Mouse (Mus musculus) cerebellum, adult (tissue): Measurements from ENCODE around the gene Nudt13.

ENCODE experiments used
- ATAC-seq: cut with Nextera tagmentation; 2 replicates; pipeline ENCODE4 v1.9.2; 2017; ENCODE audit warnings: mild to moderate bottlenecking, moderate library complexity, mixed read lengths; ENCODE audit not compliant: insufficient number of reproducible peaks, low FRiP score, low TSS enrichment

Gene Nudt13

GRCm38 (mm10) chr14:20331316-20331715, 36.8 kb downstream of the Nudt13 start:
- no peak for ATAC-seq

DNA sequence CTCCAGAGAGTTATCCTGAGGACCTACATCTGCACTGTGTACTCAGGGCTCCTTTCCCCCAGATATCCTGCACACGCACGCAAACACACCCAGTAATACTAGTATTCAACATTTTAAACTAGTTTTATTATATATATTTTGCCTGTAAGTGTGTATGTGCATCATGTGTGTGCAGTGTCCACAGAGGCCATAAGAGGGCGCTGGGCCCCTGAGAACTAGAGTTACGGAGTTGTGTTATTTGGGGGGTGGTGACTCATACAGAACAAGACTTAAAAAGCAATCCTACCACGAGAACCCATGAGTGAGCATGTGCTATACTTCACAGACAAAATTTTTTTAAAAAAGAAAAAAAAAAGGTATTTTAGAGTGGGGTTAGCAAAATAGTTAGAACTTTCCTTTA, 44.9 kb downstream of the Nudt13 start:
- no peak for ATAC-seq

DNA sequence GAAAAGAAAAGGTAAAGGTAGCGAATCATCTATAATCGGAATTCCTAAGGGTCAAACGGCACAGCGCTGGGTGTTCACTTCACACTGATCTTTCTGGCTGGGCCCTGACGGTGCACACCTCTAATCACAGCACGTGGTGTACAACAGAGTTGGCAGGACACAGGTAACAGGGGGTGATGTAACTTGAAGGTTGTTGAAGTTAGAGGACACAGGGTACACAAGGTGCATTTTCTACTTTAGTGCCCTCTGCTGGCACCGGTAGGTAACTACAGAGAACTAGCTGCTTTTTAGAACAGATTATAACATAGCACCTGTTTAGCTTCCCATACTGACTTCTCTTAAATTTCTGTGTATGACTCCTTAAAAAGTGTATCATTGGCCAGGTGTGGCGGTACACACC, 45.7 kb downstream of the Nudt13 start:
- no peak for ATAC-seq

DNA sequence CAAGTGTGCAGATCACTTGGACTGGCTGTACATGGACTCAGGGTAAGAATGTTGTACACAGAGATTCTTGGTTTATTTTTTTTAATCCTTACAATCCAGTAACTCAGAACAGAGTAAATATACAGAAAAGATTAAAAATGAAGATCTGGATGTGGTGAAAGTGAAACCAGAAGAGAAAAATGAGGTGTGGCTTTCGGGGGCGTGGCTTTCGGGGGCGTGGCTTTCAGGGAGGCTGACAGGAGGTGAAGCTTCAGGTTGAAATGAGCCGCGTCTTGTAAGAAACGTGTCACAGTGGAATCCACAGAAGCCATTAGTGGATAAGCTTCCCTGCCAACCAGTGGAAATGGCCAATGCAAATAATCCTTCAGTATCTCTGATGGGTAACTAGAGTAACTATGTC, 46.4 kb downstream of the Nudt13 start:
- no peak for ATAC-seq

GRCm38 (mm10) chr14:20345885-20346284, 51.4 kb downstream of the Nudt13 start:
- no peak for ATAC-seq

DNA sequence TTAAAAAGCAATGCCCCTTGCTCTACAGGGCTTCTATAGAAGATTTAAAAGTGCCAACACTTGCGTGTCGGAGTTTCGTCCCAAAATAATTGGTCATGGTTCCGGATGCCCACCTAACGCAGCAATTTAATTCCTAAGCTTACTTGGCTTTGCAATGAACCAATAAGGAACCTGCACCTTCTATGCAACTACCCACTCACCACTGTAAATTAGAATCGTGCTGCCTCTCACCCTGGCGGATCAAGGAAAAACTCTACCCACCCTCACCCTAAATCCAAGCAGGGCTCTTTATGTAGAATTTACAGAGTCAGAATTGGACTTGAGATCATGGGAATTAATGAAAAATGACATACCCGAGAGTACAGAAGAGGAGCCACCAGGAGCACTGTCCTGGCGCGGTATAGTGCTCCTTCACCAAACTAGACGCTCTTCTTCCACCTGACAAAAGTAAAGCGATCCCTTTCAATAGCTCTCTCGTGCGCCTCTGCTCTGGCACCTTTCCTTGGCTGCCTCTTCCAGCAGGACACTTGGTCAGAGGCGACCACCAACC, 53.0 kb downstream of the Nudt13 start:
- ATAC-seq: peak; percentile 20; the same call in 1 of the 2 replicates

DNA sequence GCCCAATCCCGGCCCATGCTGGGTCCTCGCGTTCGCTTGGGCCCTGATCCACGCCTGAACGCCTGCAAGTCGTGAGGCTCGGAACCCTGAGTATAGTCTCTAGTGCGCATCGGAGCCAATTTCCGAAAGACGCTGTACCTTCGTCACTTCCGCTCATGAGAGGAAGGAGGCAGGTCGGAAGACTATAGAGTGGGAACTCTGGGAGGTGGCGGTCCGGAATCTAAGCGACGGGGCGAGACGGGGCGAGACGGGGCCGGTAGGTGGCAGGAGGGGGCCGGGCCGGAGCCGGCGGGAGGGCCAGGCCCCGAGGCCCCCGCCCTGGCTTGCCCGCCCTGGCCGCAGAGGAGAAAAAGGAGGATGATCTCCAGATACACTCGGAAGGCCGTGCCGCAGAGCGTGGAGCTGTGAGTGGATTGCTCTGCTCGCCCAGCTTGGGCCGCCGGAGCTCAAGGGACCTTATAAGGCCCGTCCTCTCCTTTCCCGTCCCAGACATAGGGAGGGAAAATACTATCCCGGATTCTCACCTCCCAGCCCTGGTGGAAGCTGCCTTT, 53.6 kb downstream of the Nudt13 start, which contains the start of the genes Ecd and Fam149b:
Ecd (minus strand) TSS at position 131 of the 551 bp plus-strand sequence.
Fam149b (plus strand) TSS at position 172 of the 551 bp plus-strand sequence.
- ATAC-seq: peak; percentile 97

GRCm38 (mm10) chr14:20363230-20363629, 68.7 kb downstream of the Nudt13 start:
- ATAC-seq: no peak
